Mouse (Mus musculus): ENCODE measurements around the gene BC100530.

DNA sequence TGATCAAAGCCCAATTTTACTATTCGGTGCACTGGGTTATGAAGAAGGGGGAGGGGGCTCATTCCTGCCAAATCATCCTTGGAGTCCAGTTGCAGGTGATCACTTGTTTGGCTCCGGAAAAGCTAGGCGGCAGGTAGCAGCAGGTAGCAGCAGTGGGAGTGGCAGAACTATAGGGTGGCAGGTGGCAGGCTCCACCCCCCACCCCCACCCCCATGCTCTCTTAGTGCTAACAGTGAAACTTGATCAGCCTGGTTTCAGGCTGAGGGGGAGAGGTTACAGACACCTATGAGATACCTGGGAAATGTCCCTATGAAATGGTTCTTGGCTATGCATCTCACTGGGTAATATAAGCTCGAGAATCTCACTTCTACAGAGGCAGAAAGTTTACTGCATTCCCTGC lies 21.5 kb upstream of the BC100530 start:
- TF ChIP-seq GABPA (IDR thresholded peaks at IDR 0.05; ENCODE audit: insufficient replicate concordance, low read depth, low read length) = no peak
- TF ChIP-seq EP300 (IDR thresholded peaks at IDR 0.05; ENCODE audit: low read length) = no peak
- TF ChIP-seq ZMIZ1 (IDR thresholded peaks at IDR 0.05; ENCODE audit: low read depth, low read length) = no peak
- no peak for TF ChIP-seq BHLHE40 (IDR thresholded peaks at IDR 0.05; ENCODE audit: low read depth, low read length)
- no peak for TF ChIP-seq MAX (IDR thresholded peaks at IDR 0.05; ENCODE audit: low read length)
- no peak for TF ChIP-seq UBTF (IDR thresholded peaks at IDR 0.05; ENCODE audit: low read depth, low read length)
- TF ChIP-seq HCFC1 (IDR thresholded peaks at IDR 0.05; ENCODE audit: low read depth, low read length) = no peak
- TF ChIP-seq CTCF (conservative IDR thresholded peaks at IDR 0.05 in 1 of 2, IDR thresholded peaks at IDR 0.05 in 1 of 2; ENCODE audit: low read depth in 2 of 2, low read length in 2 of 2) = no peak
- no peak for TF ChIP-seq RAD21 (IDR thresholded peaks at IDR 0.05; ENCODE audit: low read depth, low read length)
- TF ChIP-seq SMC3 (IDR thresholded peaks at IDR 0.05; ENCODE audit: low read depth, low read length) = no peak
- no peak for TF ChIP-seq NRF1 (IDR thresholded peaks at IDR 0.05; ENCODE audit: low read depth, low read length)
- no peak for TF ChIP-seq TCF12 (IDR thresholded peaks at IDR 0.05; ENCODE audit: low read depth, low read length)
